Comparison of ENCODE assay signal across 8 mouse cellular contexts in the genomic region with DNA sequence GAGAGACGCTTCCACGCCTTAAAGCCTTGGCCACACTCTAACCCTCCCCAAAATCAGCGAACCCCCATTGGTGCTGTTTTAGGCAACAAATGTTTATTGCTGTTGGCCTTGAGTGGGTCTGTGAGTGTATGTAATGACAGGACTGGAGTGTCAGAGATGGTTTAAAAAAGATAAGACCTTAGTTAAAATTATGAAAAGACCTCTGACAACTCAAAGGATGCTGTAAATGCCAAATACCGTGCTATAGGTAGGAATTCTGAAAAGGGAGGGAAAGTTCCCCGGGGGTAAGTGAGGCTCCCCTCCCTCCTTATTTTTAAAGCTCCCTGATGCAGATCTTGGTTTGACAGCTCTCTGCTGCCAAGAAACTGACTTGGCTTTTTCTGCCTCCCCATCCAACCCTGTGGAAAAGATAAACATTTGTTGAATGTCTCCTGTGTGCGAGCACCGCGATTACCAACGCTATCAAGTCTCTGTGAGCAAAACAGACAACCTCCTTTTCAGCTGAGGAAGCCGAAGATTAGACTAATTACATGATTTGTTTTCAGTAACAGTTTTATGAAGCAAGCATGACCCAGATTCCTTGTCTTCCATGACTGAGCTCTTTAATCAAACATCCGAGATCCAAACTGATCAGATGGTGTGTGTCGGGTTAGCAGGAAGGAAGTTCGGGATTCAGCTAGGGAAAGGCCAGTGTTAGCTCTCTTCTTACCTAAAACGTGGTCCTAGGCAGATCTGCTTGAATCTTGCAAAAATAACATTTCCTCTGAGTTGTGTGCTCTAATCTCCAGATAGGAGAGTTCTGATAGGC. TPM values are rescaled to one million over a fixed set of nuclear protein-coding genes. Genes with fewer than 3 reads are reported as not detected.
A peak's percentile ranks its signal among the peaks of the same experiment; 100 is the strongest.
DNase-seq lines count a peak whose midpoint lies in the region; ATAC-seq lines count a peak whose summit lies in the region.

No protein-coding gene starts in this region.

- ATAC-seq in hindbrain, embryonic 16.5 days: no peak; the same call in 1 of the 2 replicates
- no peak for ATAC-seq in midbrain, embryonic 14.5 days (ENCODE audit: low FRiP score, low TSS enrichment)

- peaks cover 17% of the 10 kb centered on the region for H3K4me1 ChIP-seq in hindbrain, embryonic 16.5 days (ENCODE audit: control insufficient read depth, insufficient read depth, low read depth, low read length)
- H3K4me1 ChIP-seq in midbrain, embryonic 14.5 days (ENCODE audit: control insufficient read depth, insufficient read depth, low read length): peaks cover 6% of the 10 kb centered on the region; the same call in 1 of the 2 replicates

- H3K4me3 ChIP-seq in hindbrain, embryonic 16.5 days (ENCODE audit: low read length): peak overlapping the region; percentile 98
- H3K4me3 ChIP-seq in midbrain, embryonic 14.5 days (replicated peaks; ENCODE audit: low read depth, low read length): peak overlapping the region; percentile 86

- intact Hi-C loops in gastrocnemius, postnatal 14 days (cut with DNase I; ENCODE audit: low total_unique reads): no loop called here

- H3K4me2 ChIP-seq in hindbrain, embryonic 16.5 days (ENCODE audit: low read length): peak overlapping the region; percentile 74
- peak overlapping the region; percentile 78 for H3K4me2 ChIP-seq in midbrain, embryonic 14.5 days (ENCODE audit: low read length)

- 3% methylated on average over 14 of the region's 14 CpGs for WGBS in hindbrain, embryonic 16.5 days
- WGBS in midbrain, embryonic 14.5 days: 5% methylated on average over 14 of the region's 14 CpGs

- H3K9me3 ChIP-seq in hindbrain, embryonic 16.5 days (ENCODE audit: control insufficient read depth, low read length): no peaks in the 10 kb centered on the region
- no peaks in the 10 kb centered on the region for H3K9me3 ChIP-seq in midbrain, embryonic 14.5 days (ENCODE audit: control insufficient read depth, low read length)

- no peaks in the 10 kb centered on the region for H3K27me3 ChIP-seq in hindbrain, embryonic 16.5 days (replicated peaks; ENCODE audit: control insufficient read depth, insufficient read depth, low read length)
- H3K27me3 ChIP-seq in midbrain, embryonic 14.5 days (ENCODE audit: control insufficient read depth, insufficient read depth, low read length): no peaks in the 10 kb centered on the region

- peaks cover 3% of the 10 kb centered on the region; the same call in 1 of the 2 replicates for H3K36me3 ChIP-seq in hindbrain, embryonic 16.5 days (ENCODE audit: control insufficient read depth, insufficient read depth, low read length)
- H3K36me3 ChIP-seq in midbrain, embryonic 14.5 days (ENCODE audit: control insufficient read depth, insufficient read depth, low read length): peaks cover 5% of the 10 kb centered on the region; the same call in 1 of the 2 replicates

- peak; percentile 10 for DNase-seq in kidney, postnatal 10 days
- DNase-seq in kidney, postnatal 4 days: no peak
- peak; percentile 65 for DNase-seq in c-Kit-positive CD71-positive TER-119-negative erythroid progenitor cells, embryonic 14.5 days (ENCODE audit: low read depth)
- peak; percentile 38 for DNase-seq in midbrain, embryonic 14.5 days
- DNase-seq in cerebellum, adult 18-20 months: no peak
- DNase-seq in gastrocnemius, postnatal 14 days: no peak
- DNase-seq in ovary, postnatal 14 days (ENCODE audit: low spot score): no peak

- peak overlapping the region; percentile 88 for H3K9ac ChIP-seq in hindbrain, embryonic 16.5 days (ENCODE audit: low read depth, low read length)
- peak overlapping the region; percentile 88 for H3K9ac ChIP-seq in midbrain, embryonic 14.5 days (replicated peaks; ENCODE audit: low read length)

- peak overlapping the region; percentile 91 for H3K27ac ChIP-seq in hindbrain, embryonic 16.5 days (ENCODE audit: low read depth, low read length)
- H3K27ac ChIP-seq in midbrain, embryonic 14.5 days (replicated peaks; ENCODE audit: low read depth, low read length): peak overlapping the region; percentile 88

RNA-seq across cellular contexts. Expression of a gene that starts 1.4 kb away (rescaled TPM):
- 247 and 253 TPM in 2 replicates for polyA plus RNA-seq in hindbrain, embryonic 16.5 days (2015; fragmentation: Nextera tagmentation; extraction: Ambion mirVana)
- polyA plus RNA-seq in midbrain, embryonic 14.5 days (2014; fragmentation: Nextera tagmentation; extraction: Ambion mirVana): 268 and 322 TPM in 2 replicates
- total RNA-seq in gastrocnemius, postnatal 14 days (2021): 1 to 10 TPM; 7.0 to 8.4 TPM

RNA-seq across cellular contexts. Expression of a gene that starts 12.0 kb away (rescaled TPM):
- polyA plus RNA-seq in hindbrain, embryonic 16.5 days (2015; fragmentation: Nextera tagmentation; extraction: Ambion mirVana): 47.6 and 48.3 TPM in 2 replicates
- 42.0 and 46.2 TPM in 2 replicates for polyA plus RNA-seq in midbrain, embryonic 14.5 days (2014; fragmentation: Nextera tagmentation; extraction: Ambion mirVana)
- total RNA-seq in gastrocnemius, postnatal 14 days (2021): 10 to 100 TPM; 22.5 to 23.4 TPM

RNA-seq across cellular contexts. Expression of a gene that starts 38.5 kb away (rescaled TPM):
- 0.14 and 0.40 TPM in 2 replicates for polyA plus RNA-seq in hindbrain, embryonic 16.5 days (2015; fragmentation: Nextera tagmentation; extraction: Ambion mirVana)
- polyA plus RNA-seq in midbrain, embryonic 14.5 days (2014; fragmentation: Nextera tagmentation; extraction: Ambion mirVana): 0.36 and 0.39 TPM in 2 replicates
- total RNA-seq in gastrocnemius, postnatal 14 days (2021): under 1 TPM; 0.24 to 0.43 TPM

Comparison
In these comparisons a context has a peak if more than half of its experiments do, and no peak if none do; other contexts are left out.
1. DNase-seq: peak in kidney, postnatal 10 days (single experiment), c-Kit-positive CD71-positive TER-119-negative erythroid progenitor cells, embryonic 14.5 days (single experiment) and midbrain, embryonic 14.5 days (single experiment); none in kidney, postnatal 4 days (0 of 2), cerebellum, adult 18-20 months (0 of 2), gastrocnemius, postnatal 14 days (single experiment) and ovary, postnatal 14 days (single experiment).